Mouse (Mus musculus) layer of hippocampus, adult 18-20 months (tissue): ENCODE results near the gene Vps26c. TPM values are rescaled to one million over a fixed set of nuclear protein-coding genes. Genes with fewer than 3 reads are reported as not detected.
"Not testable (repeated sequence)": the region's sequence is repeated elsewhere in the genome, so short reads cannot be mapped to it uniquely, and the experiment has no call there.

Experiments
- DNase-seq, 2 experiments: peaks; one replicate each; pipeline ENCODE4 v3.0.0; 2022; ENCODE audit warnings: low spot score in 2 of 2
- total RNA-seq, 2 experiments: library from RNA; stranded (reverse); gene quantifications; 2 replicates each; pipeline ENCODE4 v1.2.3; 2021

Vps26c gene
- total RNA-seq, 2 experiments from 2014 or later = 34.7 to 37.9 TPM

GRCm38 (mm10) chr16:94497176-94497575 lies 29.5 kb downstream of the Vps26c start:
- DNase-seq = not testable (repeated sequence)

GRCm38 (mm10) chr16:94489326-94489725 lies 37.3 kb downstream of the Vps26c start:
- no peak for DNase-seq

DNA sequence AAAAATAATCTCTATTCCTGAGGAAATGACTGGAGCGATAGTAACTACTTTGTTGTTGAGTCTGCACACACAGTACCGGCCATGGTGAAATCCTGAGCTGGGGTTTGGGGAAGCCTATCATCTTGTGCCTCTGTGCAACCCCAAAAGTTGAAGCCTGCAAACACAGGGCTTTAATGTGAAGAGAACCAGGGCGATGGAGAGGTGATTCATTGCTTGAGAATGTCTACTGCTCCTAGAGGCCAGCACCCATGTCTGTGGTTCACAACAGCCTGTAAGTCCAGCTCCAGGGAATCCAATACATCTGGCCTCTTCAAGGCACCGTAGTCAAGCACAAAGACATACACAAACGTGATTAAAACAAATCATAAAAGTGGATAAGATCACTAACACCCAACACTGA lies 39.3 kb downstream of the Vps26c start:
- no peak for DNase-seq

GRCm38 (mm10) chr16:94484752-94485535 lies 41.7 kb downstream of the Vps26c start:
- no peak for DNase-seq

- DNase-seq = peak in 1 of 2 experiments; percentile 36
Measured at GRCm38 (mm10) chr16:94473086-94473822, 53.4 kb downstream of the Vps26c start.

- DNase-seq = peak; percentile 74 to 80
Measured at GRCm38 (mm10) chr16:94472515-94472951, 54.1 kb downstream of the Vps26c start.

- no peak for DNase-seq
Measured at GRCm38 (mm10) chr16:94468391-94468790, 58.2 kb downstream of the Vps26c start.

DNA sequence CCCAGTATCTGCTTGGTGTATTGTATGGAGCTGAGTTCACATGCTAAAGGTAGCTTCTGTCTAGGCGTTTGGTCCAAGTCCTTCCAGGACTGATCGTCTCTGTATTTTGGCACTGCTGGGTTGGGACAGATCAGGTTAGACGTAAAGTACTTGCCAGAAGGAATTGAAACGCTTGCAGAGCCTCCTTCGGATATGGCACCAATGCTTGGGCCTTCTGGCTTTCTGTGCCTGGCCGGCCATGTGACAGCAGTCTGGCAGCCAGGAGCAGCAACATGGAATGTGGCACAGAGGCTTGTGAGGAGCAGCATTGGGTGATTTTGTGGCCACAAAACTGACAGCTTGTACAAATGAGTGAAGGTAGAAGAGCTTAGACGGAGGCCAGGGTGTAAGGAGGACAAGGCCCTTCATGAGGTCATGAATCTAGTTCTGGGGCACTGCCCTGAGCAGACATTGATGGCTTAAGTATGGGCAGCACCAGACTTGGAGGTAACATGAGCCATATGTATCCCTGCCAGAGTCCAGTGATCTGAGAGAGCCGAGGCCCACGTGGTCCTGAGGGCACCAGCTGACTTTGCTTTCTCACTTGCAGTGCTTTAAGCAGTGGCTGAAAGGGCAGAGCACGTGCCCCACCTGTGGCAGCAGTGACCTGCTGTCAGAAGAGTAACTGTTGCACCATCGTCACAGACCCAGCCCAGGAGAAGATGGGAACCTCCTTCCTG lies 59.1 kb downstream of the Vps26c start:
- no peak for DNase-seq

DNA sequence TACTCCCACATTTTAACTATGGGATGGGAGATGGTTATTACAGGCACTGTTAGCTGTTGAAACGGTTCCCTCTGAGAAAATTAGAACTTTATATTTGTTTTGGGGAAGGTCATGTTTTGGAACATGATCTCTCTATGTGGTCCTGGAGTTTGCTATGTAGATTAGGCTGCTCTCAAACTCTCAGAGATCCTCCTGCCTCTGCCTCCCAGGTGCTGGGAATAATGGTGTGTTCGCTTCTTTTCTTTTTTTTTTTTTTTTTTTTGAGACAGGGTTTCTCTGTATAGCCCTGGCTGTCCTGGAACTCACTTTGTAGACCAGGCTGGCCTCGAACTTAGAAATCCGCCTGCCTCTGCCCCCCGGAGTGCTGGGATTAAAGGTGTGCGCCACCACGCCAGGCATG lies 60.3 kb downstream of the Vps26c start:
- not testable (repeated sequence) for DNase-seq

DNA sequence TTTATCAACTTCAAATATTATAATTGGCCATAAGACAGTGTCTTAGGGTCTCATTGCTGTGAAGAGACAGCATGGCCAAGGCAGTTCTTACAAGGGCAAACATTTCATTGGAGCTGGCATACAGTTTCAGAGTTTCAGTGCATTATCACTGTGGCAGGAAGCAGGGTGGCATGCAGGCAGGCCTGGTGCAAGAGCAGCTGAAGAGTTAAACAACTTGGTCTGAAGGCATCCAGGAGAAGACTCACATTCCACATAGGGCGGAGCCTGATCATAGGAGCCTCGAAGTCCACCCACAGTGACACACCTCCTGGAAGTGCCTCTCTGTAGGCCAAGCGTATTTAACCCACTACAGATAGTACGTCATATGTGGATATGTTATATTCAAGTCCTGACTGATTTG lies 60.7 kb downstream of the Vps26c start:
- no peak for DNase-seq

DNA sequence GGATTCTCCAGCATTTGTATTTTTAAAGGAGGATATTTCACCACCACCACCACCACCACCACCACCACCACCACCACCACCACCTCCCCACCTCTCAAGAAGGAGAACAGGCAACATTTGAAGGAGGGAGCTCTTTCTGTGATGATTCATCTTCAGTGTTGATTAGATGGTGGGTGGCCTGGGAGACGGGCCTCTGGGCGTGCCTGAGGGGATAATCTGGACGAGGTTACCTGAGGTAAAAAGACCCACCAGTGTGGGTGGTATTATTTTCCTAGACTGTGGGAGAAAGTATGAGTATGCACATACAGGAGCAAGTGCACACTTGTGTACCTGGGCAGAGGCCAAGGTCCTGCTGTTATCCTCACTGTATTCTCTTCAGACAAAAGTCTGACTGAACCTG lies 62.6 kb downstream of the Vps26c start:
- no peak for DNase-seq

GRCm38 (mm10) chr16:94454146-94454545 lies 72.5 kb downstream of the Vps26c start:
- DNase-seq = no peak

- no peak for DNase-seq
Measured at GRCm38 (mm10) chr16:94452768-94453167, 73.9 kb downstream of the Vps26c start.

DNA sequence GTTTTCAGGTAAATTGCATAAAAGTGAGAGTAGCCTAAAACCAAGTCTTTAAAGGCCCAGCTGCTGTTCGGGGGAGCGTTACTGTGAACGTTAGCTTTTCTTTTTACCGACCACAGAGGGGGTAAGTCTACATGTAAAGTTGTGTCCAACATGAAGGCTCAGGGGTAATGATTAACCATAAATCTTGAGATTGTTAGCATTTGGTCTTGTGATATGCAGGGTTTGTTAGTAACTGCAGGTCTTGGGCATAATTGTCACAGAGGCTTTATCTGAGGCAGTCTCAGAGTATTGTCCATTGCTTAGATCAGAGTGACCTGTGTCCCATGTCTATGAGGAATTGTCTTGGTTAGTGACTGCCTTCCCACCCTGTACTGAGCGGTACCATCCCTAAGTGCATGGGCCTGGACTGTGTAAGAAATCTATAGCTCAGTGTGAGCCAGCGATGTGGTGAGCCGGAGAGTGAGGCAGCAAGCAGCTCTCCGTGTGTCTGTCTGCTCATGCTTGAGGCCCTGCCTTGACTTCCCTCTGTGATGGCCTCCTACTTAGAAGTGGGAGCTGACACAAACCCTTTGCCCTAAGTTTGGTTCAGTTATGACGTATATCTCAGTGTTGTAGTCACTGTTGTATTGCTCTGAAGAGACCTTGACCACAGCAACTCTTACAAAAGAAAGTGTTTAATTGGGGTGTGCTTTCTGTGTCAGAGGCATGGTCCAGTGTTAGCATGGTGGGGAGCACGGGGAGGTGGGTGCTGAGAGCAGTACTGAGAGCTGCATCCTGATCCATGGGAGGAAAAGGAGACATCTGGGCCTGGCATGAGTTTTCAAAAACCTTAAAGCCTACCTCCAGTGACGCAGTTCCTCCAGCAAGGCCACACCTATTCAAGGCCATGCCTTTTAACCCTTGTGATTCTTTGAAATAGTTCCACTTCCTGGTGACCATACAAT lies 74.8 kb downstream of the Vps26c start:
- DNase-seq = no peak

DNA sequence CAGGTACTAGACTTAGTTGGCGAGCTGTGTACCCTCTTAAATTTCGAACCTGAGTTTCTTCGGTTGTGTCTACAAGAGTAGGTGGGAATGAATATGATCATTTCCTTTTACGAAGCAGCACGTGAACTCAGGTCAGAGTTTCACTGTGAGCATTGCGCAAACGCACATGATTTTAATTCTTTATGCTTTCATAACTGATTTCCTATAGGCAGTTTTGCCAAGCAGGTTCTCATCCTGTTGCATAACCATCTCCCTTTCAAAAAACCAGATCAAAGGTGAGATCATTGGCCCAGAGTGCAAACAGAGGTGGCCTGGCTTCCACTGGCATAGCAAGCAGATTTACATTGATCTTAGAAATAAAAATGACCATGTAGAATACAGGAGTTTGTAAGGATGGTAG lies 77.0 kb downstream of the Vps26c start:
- no peak for DNase-seq

GRCm38 (mm10) chr16:94449151-94449550 lies 77.5 kb downstream of the Vps26c start:
- no peak for DNase-seq
